Mouse (Mus musculus) stomach, postnatal 0 days (tissue): ENCODE measurements around the gene Gcg. TPM values are rescaled to one million over a fixed set of nuclear protein-coding genes. Genes with fewer than 3 reads are reported as not detected.
A peak's percentile ranks its signal among the peaks of the same experiment; 100 is the strongest.

ENCODE experiments used
- ATAC-seq: fragments of 200-750 bp; cut with Nextera tagmentation; 2 replicates; pipeline ENCODE4 v1.8.0; 2017; ENCODE audit not compliant: low FRiP score, low TSS enrichment
- DNase-seq: peaks from one replicate; pipeline ENCODE4 v3.0.0-alpha.2; 2016; ENCODE audit warnings: low spot score
- H3K27ac ChIP-seq: fragments of 300-500 bp; sonication (generic); replicated peaks from 2 replicates; pipeline ENCODE4 v1.5.1; 2014; ENCODE audit warnings: mild to moderate bottlenecking, control low read depth
- H3K27me3 ChIP-seq: fragments of 300-500 bp; sonication (generic); 2 replicates; pipeline ENCODE4 v1.6.1; 2014; ENCODE audit warnings: low read length; ENCODE audit not compliant: control insufficient read depth, insufficient read depth
- H3K36me3 ChIP-seq: fragments of 300-500 bp; sonication (generic); 2 replicates; pipeline ENCODE4 v1.6.1; 2014; ENCODE audit warnings: low read length, mixed read lengths; ENCODE audit not compliant: control insufficient read depth, insufficient read depth
- H3K4me1 ChIP-seq: fragments of 300-500 bp; sonication (generic); replicated peaks from 2 replicates; pipeline ENCODE4 v1.6.1; 2014; ENCODE audit warnings: antibody characterized with exemption; ENCODE audit not compliant: control insufficient read depth, insufficient read depth
- H3K4me2 ChIP-seq: fragments of 300-500 bp; sonication (generic); replicated peaks from 2 replicates; pipeline ENCODE4 v1.6.1; 2014; ENCODE audit warnings: low read depth, mild to moderate bottlenecking, control low read depth, moderate library complexity
- H3K4me3 ChIP-seq: fragments of 300-500 bp; sonication (generic); 2 replicates; pipeline ENCODE4 v1.5.1; 2014; ENCODE audit warnings: low read depth, low read length, control low read depth
- H3K9ac ChIP-seq: fragments of 300-500 bp; sonication (generic); 2 replicates; pipeline ENCODE4 v1.6.1; 2014; ENCODE audit warnings: mild to moderate bottlenecking, low read length, control low read depth, mixed read lengths
- H3K9me3 ChIP-seq: fragments of 300-500 bp; sonication (generic); 2 replicates; pipeline ENCODE4 v1.6.1; 2016; ENCODE audit warnings: low read length; ENCODE audit not compliant: control insufficient read depth
- CTCF ChIP-seq: IDR thresholded peaks from 2 replicates; pipeline ENCODE4 v1.5.1; 2016; ENCODE audit warnings: antibody characterized with exemption, low read depth, mild to moderate bottlenecking, moderate library complexity
- EP300 ChIP-seq: optimal IDR thresholded peaks from 2 replicates; pipeline ENCODE3; 2016; ENCODE audit warnings: antibody characterized with exemption
- WGBS: fragments of 180-500 bp; shearing (Covaris S2); extraction: QIAGEN DNeasy Blood & Tissue Kit; methylation state at CpG from one replicate; pipeline ENCODE4 v1.1.7; 2014; 5-methylcytosine and 5-hydroxymethylcytosine counted together
- polyA plus RNA-seq: library from polyadenylated mRNA; unstranded; fragments of >200 nt; fragmentation: Nextera tagmentation; extraction: Ambion mirVana; gene quantifications from 2 replicates; pipeline ENCODE4 v1.2.1, GENCODE M21; 2015

Gene Gcg
- polyA plus RNA-seq, 1 experiment from 2014 or later: 12.5 TPM

GRCm38 (mm10) chr2:62463287-62463686 is 20.2 kb downstream of the Gcg start:
- H3K27me3 ChIP-seq: no peaks in the 10 kb centered on the region
- H3K4me3 ChIP-seq: no peak overlapping the region
- H3K36me3 ChIP-seq: no peaks in the 10 kb centered on the region
- no peak overlapping the region for H3K4me2 ChIP-seq
- H3K9me3 ChIP-seq: no peaks in the 10 kb centered on the region
- 82% methylated on average over 2 of the region's 2 CpGs for WGBS
- no peak overlapping the region for H3K27ac ChIP-seq
- no peak for DNase-seq
- H3K9ac ChIP-seq: no peak overlapping the region
- ATAC-seq: no peak
- H3K4me1 ChIP-seq: no peaks in the 10 kb centered on the region
- TF ChIP-seq CTCF: no peak
- no peak for TF ChIP-seq EP300

GRCm38 (mm10) chr2:62462174-62462573 is 21.3 kb downstream of the Gcg start:
- Histone ChIP-seq H3K4me3 (no peak overlapping the region), H3K36me3 (no peaks in the 10 kb centered on the region), H3K4me2 (no peak overlapping the region), H3K27me3 (no peaks in the 10 kb centered on the region), H3K27ac (no peak overlapping the region), H3K9ac (no peak overlapping the region), H3K4me1 (no peaks in the 10 kb centered on the region), H3K9me3 (no peaks in the 10 kb centered on the region)
- ATAC-seq (no peak), DNase-seq (no peak)
- 80% methylated on average over 2 of the region's 2 CpGs for WGBS
- TF ChIP-seq EP300 (no peak), CTCF (no peak)

GRCm38 (mm10) chr2:62460815-62461450 is 22.5 kb downstream of the Gcg start:
- ATAC-seq (no peak), DNase-seq (no peak)
- Histone ChIP-seq H3K4me3 (no peak overlapping the region), H3K9me3 (no peaks in the 10 kb centered on the region), H3K36me3 (no peaks in the 10 kb centered on the region), H3K27me3 (no peaks in the 10 kb centered on the region), H3K4me2 (no peak overlapping the region), H3K4me1 (no peaks in the 10 kb centered on the region), H3K9ac (no peak overlapping the region), H3K27ac (no peak overlapping the region)
- no peak for TF ChIP-seq EP300
- TF ChIP-seq CTCF: no peak
- 73% methylated on average over 12 of the region's 12 CpGs for WGBS

- H3K27me3 ChIP-seq: no peaks in the 10 kb centered on the region
- H3K27ac ChIP-seq: no peak overlapping the region
- TF ChIP-seq EP300 (no peak), CTCF (no peak)
- no peaks in the 10 kb centered on the region for H3K36me3 ChIP-seq
- H3K9ac ChIP-seq: no peak overlapping the region
- no peak overlapping the region for H3K4me3 ChIP-seq
- no peak overlapping the region for H3K4me2 ChIP-seq
- no peaks in the 10 kb centered on the region for H3K4me1 ChIP-seq
- H3K9me3 ChIP-seq: no peaks in the 10 kb centered on the region
- WGBS: 61% methylated on average over 7 of the region's 7 CpGs
- no peak for DNase-seq
- ATAC-seq: no peak
Observed at GRCm38 (mm10) chr2:62460231-62460710, 23.2 kb downstream of the Gcg start.

- DNase-seq: no peak
- Histone ChIP-seq H3K9ac (no peak overlapping the region), H3K4me1 (no peaks in the 10 kb centered on the region), H3K27ac (no peak overlapping the region), H3K4me2 (no peak overlapping the region), H3K27me3 (no peaks in the 10 kb centered on the region), H3K36me3 (no peaks in the 10 kb centered on the region), H3K4me3 (no peak overlapping the region), H3K9me3 (no peaks in the 10 kb centered on the region)
- TF ChIP-seq CTCF: no peak
- no peak for TF ChIP-seq EP300
- no peak for ATAC-seq
- WGBS: 48% methylated on average over 18 of the region's 18 CpGs
Observed at GRCm38 (mm10) chr2:62459241-62460174, 23.9 kb downstream of the Gcg start.

- Histone ChIP-seq H3K9ac (no peak overlapping the region), H3K4me3 (no peak overlapping the region), H3K9me3 (no peaks in the 10 kb centered on the region), H3K36me3 (no peaks in the 10 kb centered on the region), H3K4me1 (no peaks in the 10 kb centered on the region), H3K27me3 (no peaks in the 10 kb centered on the region), H3K4me2 (no peak overlapping the region), H3K27ac (no peak overlapping the region)
- no peak for ATAC-seq
- DNase-seq: no peak
- 37% methylated on average over 9 of the region's 9 CpGs for WGBS
- TF ChIP-seq EP300 (no peak), CTCF (peak; percentile 76)
Observed at GRCm38 (mm10) chr2:62458070-62458469, 25.4 kb downstream of the Gcg start.
